Mouse (Mus musculus) splenic B cell, adult 2 months (primary cell): ENCODE measurements around the gene Gabrr1.
"Not testable (repeated sequence)": the region's sequence is repeated elsewhere in the genome, so short reads cannot be mapped to it uniquely, and the experiment has no call there.

Source experiments
- DNase-seq: peaks from one replicate; pipeline ENCODE4 v3.0.0-alpha.2; 2011; ENCODE audit warnings: low read depth, low spot score
- H3K27me3 ChIP-seq: 2 replicates; pipeline ENCODE4 v1.6.1; 2012; ENCODE audit warnings: mild to moderate bottlenecking, low read length, moderate library complexity, mixed read lengths; ENCODE audit not compliant: control insufficient read depth, poor library complexity, insufficient read depth, severe bottlenecking
- H3K36me3 ChIP-seq: 2 replicates; pipeline ENCODE4 v1.6.1; 2012; ENCODE audit warnings: mild to moderate bottlenecking, low read length, moderate library complexity, mixed read lengths; ENCODE audit not compliant: control insufficient read depth, poor library complexity, insufficient read depth, severe bottlenecking

Gene Gabrr1

GRCm38 (mm10) chr4:33132221-33132620 is at the start of gene Gabrr1:
TSS of gene Gabrr1 (plus strand) at chr4:33132521.
- H3K36me3 ChIP-seq = no peaks in the 10 kb centered on the region
- no peaks in the 10 kb centered on the region for H3K27me3 ChIP-seq
- no peak for DNase-seq

DNA sequence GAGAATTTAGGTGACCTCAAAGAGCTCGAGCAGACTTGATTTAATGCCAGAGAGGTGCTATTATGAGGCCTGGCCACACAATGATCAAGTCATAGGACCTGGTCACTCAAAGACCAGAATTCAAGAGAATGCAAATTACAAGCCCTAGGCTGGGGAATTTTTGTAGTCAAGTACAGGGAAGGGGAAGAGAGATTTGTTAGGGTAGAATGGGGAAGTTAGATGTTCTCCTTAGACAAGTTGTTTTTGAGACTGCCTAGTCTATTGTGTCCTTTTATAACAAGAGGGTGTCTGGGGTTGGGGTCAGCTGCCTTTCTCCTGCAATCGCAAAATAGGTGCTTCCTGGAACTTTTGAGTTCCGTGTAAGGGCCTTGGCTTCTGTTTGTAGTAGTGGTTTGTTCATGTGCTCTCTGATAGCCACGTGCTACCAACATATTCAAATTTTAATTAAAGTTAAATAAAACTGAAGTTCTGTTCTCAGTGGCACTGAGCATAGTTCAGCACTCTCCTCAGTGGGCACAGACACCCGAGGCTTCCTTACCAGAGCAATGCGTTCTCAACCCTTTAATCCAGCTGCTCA is 33.1 kb upstream of the Gabrr1 start:
- Histone ChIP-seq H3K36me3 (no peaks in the 10 kb centered on the region), H3K27me3 (no peaks in the 10 kb centered on the region)
- DNase-seq = peak; percentile 31

- Histone ChIP-seq H3K27me3 (no peaks in the 10 kb centered on the region), H3K36me3 (no peaks in the 10 kb centered on the region)
- peak; percentile 50 for DNase-seq
Observed at GRCm38 (mm10) chr4:33109720-33110458, 22.4 kb upstream of the Gabrr1 start.

GRCm38 (mm10) chr4:33110845-33111244 is 21.5 kb upstream of the Gabrr1 start:
- peak; percentile 51 for DNase-seq
- no peaks in the 10 kb centered on the region for H3K36me3 ChIP-seq
- no peaks in the 10 kb centered on the region for H3K27me3 ChIP-seq

GRCm38 (mm10) chr4:33111358-33111757 is 21.0 kb upstream of the Gabrr1 start:
- peak; percentile 25 for DNase-seq
- H3K27me3 ChIP-seq = no peaks in the 10 kb centered on the region

DNA sequence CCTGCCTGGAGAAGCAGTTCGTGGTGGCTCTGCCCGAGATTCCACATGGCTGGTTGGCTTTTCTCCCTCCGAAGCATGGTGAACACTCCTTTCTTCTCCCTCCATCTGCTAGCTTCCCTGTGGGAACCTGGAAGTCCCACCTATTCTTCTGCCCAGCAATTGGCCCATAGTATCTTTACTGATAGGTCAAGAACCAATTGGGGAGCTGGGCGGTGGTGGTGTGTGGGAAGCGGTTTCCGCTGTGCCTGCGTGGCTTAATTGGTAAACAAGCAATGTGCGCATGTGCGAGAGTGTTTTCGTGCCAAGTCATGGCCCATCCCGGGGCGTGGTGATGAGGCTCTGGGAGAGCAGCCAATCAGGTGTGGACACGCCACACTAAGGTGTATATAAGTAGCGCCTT is 19.5 kb upstream of the Gabrr1 start:
- not testable (repeated sequence) for H3K36me3 ChIP-seq

More at GRCm38 (mm10) chr4:33111358-33111757, 21.0 kb upstream of the Gabrr1 start:
- H3K36me3 ChIP-seq = no peaks in the 10 kb centered on the region

DNA sequence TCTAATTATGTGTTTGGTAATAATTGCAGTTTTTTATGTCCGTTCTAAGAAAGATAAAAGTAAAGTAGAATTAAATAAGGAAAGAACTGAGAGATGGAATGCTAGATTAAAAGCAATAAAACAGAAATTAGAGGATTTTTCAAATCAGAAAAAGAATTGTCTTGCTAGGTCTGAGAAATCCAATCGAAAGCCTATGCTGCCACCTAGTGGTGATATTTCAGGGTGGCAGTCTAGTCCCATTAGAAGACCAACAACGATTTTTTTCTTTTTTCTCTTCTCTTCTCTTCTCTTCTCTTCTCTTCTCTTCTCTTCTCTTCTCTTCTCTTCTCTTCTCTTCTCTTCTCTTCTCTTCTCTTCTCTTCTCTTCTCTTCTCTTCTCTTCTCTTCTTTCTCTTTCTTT is 13.2 kb upstream of the Gabrr1 start:
- peak; percentile 87 for DNase-seq
- H3K27me3 ChIP-seq, H3K36me3 ChIP-seq: not testable (repeated sequence)

More for the DNA sequence above, 19.5 kb upstream of the Gabrr1 start:
- not testable (repeated sequence) for H3K27me3 ChIP-seq, DNase-seq

DNA sequence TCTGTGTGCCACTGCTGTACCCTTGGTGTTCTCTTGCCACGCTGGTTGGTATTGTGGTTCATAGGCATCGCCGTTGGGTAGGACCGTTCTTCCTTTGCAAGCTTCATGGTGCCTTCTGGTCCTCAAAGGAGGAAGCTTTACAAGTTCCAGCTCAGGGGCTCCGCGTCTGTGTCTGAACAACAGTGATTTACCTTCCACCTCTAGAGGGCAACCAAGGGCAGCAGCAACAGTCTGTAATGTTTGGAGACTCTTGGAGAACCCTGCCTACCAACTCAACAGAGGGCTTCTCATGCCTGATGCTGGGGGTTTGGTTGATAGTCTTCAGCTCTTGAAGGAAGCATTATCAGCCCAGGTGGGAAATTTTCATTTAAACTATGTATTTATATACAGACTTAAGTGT is 7.8 kb upstream of the Gabrr1 start:
- Histone ChIP-seq H3K27me3 (no peaks in the 10 kb centered on the region), H3K36me3 (no peaks in the 10 kb centered on the region)
- DNase-seq = peak; percentile 69

GRCm38 (mm10) chr4:33125409-33126084 is 6.8 kb upstream of the Gabrr1 start:
- no peak for DNase-seq
- H3K36me3 ChIP-seq = no peaks in the 10 kb centered on the region
- H3K27me3 ChIP-seq = no peaks in the 10 kb centered on the region

DNA sequence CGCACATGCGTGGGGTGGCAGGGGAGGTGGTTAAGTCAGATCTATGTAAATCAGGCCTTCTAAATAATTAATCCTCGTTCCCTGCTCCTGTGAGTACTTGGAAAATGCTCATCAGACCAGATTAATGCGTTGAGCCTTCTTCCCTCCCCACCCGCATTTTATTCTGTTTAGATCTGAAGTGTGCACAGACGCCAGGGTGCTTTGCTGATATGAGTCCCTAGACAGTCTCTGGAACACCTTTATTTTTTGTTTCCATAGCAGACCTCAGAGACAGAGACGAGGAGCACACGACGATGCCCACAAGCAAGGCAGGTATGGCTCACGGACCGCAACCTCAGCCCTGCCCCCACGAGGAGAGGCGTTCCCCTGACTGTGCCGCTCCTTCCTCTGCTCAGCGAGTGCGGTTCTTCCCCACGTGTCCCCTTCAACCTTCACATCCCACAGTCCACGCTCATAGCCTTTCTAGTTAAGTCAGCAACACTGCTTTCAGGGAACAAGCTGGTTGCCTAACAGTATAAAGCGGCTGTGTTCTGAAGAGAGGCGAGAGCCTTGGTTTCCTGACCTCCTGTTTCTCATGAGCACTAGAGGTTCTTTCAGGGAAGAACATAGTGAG is 14.5 kb downstream of the Gabrr1 start:
- H3K27me3 ChIP-seq = no peaks in the 10 kb centered on the region
- peak; percentile 5 for DNase-seq
- H3K36me3 ChIP-seq = no peaks in the 10 kb centered on the region

DNA sequence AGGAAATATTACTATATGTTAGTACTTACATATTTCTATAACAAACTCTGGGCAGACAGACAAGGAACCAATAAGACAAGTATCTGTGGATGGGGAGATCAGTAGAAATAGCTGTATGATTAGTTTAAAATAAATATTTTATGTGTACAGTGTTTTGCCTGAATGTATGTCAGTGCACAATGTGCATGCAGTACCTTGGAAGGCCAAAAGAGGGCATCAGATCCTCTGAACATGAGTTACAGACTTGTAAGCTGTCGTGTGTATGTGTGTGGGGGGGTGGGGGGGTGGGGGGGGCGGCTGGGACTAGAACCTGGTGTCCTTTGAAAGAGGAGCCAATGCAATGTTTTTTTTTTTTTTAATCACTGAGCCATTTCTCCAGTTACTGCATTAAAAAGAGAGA is 15.5 kb downstream of the Gabrr1 start:
- DNase-seq = peak; percentile 87
- H3K36me3 ChIP-seq = no peaks in the 10 kb centered on the region
- no peaks in the 10 kb centered on the region for H3K27me3 ChIP-seq

- no peaks in the 10 kb centered on the region for H3K27me3 ChIP-seq
- no peaks in the 10 kb centered on the region for H3K36me3 ChIP-seq
- DNase-seq = no peak
Observed at GRCm38 (mm10) chr4:33149150-33149549, 16.8 kb downstream of the Gabrr1 start.

DNA sequence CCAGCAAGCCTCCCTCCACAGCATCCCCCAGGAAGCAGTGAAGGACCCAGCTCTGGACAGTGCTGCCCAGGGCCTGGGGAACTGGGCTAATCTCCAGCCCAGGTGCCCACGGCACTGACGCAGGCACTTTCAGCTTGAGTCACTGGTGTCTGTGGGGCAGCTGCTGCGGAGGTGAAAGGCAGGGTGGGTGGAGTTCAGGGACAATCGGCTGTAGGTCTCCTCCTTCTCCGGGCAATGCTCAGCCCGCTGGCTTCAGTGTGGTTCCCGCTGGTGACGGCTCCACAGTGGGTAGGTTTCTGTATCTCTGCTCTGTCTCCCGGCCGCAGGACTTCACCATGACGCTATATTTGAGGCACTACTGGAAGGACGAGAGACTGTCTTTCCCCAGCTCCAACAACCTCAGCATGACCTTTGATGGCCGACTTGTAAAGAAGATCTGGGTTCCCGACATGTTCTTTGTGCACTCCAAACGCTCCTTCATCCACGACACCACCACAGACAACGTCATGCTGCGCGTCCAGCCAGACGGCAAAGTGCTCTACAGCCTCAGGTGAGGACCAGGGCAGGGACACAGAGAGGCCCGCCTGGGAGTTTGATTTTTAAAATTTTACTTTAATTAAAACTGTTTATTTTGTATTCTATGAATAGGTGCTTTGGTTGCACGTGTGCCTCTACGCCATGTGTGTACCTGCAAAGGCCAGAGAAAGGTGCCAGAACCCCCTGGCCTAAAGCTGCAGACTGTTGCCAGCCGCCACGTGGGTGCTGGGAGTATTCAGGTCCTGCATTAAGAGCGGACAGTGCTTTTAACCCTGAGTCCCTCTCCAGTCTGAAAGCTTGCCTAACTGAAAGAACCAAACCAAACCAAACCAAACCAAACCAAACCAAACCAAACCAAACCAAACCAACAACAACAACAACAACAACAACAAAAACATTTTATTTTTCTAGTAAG is 20.0 kb downstream of the Gabrr1 start:
- Histone ChIP-seq H3K27me3 (no peaks in the 10 kb centered on the region), H3K36me3 (no peaks in the 10 kb centered on the region)
- no peak for DNase-seq

GRCm38 (mm10) chr4:33183477-33183876 is 51.2 kb downstream of the Gabrr1 start:
- no peak for DNase-seq

More at GRCm38 (mm10) chr4:33183477-33183876, 51.2 kb downstream of the Gabrr1 start:
- Histone ChIP-seq H3K27me3 (no peaks in the 10 kb centered on the region), H3K36me3 (no peaks in the 10 kb centered on the region)
